Mouse (Mus musculus) WW6 (cell line): ENCODE results near the gene Mfsd2b.

Experiments
- DNase-seq: peaks from one replicate; pipeline ENCODE4 v3.0.0-alpha.2; 2013; ENCODE audit warnings: low read depth, low spot score

Mfsd2b gene

GRCm38 (mm10) chr12:4813636-4814035 lies 60.5 kb downstream of the Mfsd2b start:
- DNase-seq, result no peak
